Mouse (Mus musculus): ENCODE data around the gene Cfap73.

Cfap73 gene

DNA sequence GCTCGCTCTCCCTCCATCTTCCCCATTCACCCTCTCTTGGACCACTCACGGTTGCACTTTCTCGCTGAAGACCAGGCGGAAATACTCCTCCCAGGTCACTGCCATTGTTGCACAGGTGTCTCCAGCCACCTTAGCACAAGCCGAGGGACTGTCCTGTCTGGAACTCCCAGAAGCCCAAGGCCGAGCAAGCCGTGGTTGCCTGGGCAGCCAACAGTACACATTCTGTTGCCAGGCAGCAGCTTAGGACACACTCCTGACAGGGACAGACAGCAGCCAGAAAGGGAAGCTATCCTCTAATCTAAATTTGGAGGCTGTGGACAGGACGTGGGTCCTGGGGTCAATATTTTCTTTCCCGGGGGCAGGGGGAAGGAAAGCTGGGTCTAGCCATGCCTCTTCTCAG is at the start of gene Cfap73:
Gene Cfap73, minus strand, starts transcription at position 105 of the 400 bp plus-strand sequence.
- DNase-seq (ENCODE audit: low spot score) = no peak

GRCm38 (mm10) chr5:120682982-120683771 is 49.1 kb upstream of the Cfap73 start:
- peak; percentile 67 for DNase-seq (ENCODE audit: low spot score)

DNA sequence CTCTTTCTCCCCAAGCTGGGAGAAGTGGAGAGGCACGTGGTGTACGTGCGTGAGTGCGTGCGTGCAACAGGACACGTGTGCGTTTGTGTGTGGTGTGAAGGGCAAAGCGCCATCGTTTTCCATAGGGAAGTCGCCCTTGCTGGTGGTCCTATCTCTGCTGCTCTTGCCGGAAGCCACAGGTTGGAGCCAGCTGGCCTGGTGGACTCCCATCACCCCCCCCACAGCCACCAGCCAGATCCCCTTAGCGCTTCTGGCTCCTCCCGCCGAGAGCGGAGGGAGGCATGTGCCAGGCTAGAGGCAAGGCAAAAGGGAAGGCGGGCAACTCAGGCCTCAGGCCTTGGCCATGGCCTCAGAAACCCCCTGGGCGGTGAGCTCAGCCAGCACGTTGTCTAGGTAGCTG is 46.9 kb upstream of the Cfap73 start:
- DNase-seq (ENCODE audit: low spot score) = no peak

- DNase-seq (ENCODE audit: low spot score) = peak; percentile 91
These were observed 45.9 kb upstream of the Cfap73 start for GRCm38 (mm10) chr5:120679676-120680555.

DNA sequence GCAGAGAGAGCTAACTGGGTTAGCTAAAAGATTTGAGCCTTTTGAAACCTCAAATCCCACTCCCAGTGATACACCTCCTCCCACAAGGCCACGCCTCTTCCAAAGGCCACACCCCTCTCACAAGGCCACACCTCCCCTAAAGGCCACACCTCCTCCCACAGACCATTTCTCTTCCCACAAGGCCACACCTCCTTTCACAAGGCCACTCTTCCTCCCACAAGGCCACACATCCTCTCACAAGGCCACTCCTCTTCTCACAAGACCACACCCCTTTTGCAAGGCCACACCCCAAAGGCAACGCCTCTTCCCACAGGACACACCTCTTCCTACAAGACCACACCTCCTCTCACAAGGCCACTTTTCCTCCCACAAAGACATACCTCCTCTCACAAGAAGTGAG is 43.5 kb upstream of the Cfap73 start:
- DNase-seq (ENCODE audit: low spot score) = peak; percentile 78

DNA sequence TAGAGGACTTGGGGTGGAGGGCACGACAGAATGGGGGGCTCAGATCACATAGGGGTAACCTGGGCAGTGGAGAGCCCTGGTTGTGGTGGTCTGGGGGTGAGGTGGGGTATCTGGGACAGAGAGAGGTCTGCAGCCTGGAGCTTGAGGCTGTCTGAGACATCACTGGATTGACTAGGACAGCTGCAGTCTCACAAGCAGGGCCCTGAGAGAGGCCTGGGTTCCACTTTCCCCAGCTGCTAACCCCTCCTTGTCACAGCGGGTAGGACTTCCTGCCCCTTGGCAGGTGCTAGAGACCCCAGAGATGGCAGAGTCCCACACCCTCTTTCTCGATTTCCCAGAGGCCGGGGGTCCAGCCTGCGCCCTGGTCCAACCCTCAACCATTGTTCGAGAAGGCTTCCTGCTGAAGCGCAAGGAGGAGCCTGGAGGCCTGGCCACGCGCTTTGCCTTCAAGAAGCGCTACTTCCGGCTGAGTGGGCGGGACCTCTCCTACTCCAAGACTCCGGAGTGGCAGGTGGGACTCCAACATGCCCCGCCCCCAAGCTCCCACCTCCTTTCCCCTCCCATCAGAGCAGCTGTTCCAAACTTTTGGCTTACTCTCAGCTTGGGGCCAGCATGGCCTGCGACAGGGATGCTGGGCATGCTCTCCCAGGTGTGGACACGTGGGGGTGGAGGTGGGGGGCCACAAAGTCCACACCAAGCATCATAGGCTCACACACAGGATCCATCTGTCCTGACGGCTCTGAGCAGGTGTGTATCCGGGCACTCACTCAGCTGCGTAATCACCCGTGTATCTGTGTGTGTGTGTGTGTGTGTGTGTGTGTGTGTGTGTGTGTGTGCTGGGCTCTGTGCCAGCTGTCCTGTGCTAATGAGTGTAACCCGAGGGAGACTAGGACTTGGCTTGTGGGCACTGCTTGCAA is 40.5 kb upstream of the Cfap73 start:
- DNase-seq (ENCODE audit: low spot score) = peak; percentile 73

DNA sequence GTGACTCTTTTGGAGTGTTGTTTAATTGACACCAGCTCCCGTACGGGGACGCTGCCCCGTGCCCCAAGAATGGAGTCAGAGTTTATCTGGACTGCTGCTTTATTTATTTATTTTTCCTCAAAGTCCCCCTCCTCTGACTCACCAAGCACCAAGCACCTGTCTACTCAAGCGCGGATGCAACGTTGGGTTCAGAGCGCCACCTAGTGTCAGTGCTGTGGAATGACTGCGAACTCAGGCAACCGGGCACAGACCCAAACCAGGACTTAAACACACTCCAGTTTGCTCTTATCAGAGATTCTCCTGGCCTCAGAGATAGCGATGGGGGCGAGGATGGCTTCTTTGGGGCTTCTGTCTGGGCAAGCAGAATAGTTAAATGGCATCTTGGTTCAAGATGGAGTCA is 39.6 kb upstream of the Cfap73 start:
- DNase-seq (ENCODE audit: low spot score) = peak; percentile 85

DNA sequence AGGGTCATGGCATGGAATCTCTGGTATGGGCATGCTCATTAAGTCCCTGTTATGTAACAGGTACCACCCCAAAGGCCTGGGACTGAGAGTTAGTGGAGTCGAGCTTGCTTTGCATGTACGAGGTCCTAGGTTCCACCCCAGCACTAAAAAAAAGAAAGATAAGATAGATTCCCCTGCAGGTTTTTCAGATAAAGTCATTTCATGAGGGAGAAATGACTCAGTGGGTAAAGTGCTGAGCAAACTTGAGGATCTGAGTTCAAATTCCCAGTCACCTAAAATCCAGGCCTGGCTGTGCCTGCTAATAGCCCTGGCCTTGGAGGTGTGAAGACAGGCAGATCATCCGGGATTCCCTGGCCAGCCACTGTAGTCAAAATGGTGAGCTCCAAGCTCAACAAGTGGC is 37.8 kb upstream of the Cfap73 start:
- no peak for DNase-seq (ENCODE audit: low spot score)

GRCm38 (mm10) chr5:120670132-120670531 is 36.1 kb upstream of the Cfap73 start:
- no peak for DNase-seq (ENCODE audit: low spot score)

GRCm38 (mm10) chr5:120668761-120669160 is 34.7 kb upstream of the Cfap73 start:
- DNase-seq (ENCODE audit: low spot score) = no peak

DNA sequence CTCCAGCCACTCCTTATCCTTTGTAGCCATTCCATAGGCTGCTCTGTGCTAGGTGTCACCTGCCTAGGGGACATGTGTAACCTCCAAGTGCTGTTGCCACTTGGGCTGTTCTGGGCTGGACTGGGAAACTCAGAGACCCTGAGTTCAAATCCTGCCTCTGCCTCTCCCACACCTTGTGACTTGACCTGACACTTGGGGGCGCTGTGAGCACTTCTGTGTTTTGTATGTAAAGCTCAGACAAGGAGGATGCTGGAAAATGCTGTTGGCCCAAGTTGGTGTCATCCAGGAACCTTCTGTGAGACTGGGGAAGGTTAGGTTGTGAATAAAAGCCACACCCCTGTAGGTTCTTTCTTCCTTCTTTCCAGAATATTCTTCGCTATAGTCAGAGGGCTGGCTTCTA is 30.9 kb upstream of the Cfap73 start:
- DNase-seq (ENCODE audit: low spot score) = peak; percentile 58

GRCm38 (mm10) chr5:120660816-120661215 is 26.8 kb upstream of the Cfap73 start:
- DNase-seq (ENCODE audit: low spot score) = no peak

GRCm38 (mm10) chr5:120656281-120656751 is 22.3 kb upstream of the Cfap73 start:
- DNase-seq (ENCODE audit: low spot score) = no peak

GRCm38 (mm10) chr5:120653873-120654272 is 19.8 kb upstream of the Cfap73 start:
- no peak for DNase-seq (ENCODE audit: low spot score)

- no peak for DNase-seq (ENCODE audit: low spot score)
These were observed 19.1 kb upstream of the Cfap73 start for GRCm38 (mm10) chr5:120652915-120653701.

GRCm38 (mm10) chr5:120651230-120651629 is 17.2 kb upstream of the Cfap73 start:
- no peak for DNase-seq (ENCODE audit: low spot score)

- no peak for DNase-seq (ENCODE audit: low spot score)
These were observed 15.9 kb upstream of the Cfap73 start for GRCm38 (mm10) chr5:120649938-120650337.

- peak; percentile 67 for DNase-seq (ENCODE audit: low spot score)
These were observed 15.4 kb upstream of the Cfap73 start for GRCm38 (mm10) chr5:120649374-120649933.

GRCm38 (mm10) chr5:120648569-120649373 is 14.7 kb upstream of the Cfap73 start, which contains the start of gene Rasal1:
TSS of gene Rasal1 (plus strand) at chr5:120648812.
- DNase-seq (ENCODE audit: low spot score) = peak; percentile 88

All from testis, postnatal 10 days (tissue).